Mouse (Mus musculus) liver, embryonic 14.5 days (tissue): Measurements from ENCODE around the gene Eefsec.

Source experiments
- CTCF ChIP-seq: IDR thresholded peaks from 2 replicates; pipeline ENCODE4 v1.5.1; 2016; ENCODE audit warnings: antibody characterized with exemption, low read depth, control low read depth
- EP300 ChIP-seq: IDR thresholded peaks from 2 replicates; pipeline ENCODE4 v1.6.1; 2016; ENCODE audit warnings: antibody characterized with exemption, low read depth

DNA sequence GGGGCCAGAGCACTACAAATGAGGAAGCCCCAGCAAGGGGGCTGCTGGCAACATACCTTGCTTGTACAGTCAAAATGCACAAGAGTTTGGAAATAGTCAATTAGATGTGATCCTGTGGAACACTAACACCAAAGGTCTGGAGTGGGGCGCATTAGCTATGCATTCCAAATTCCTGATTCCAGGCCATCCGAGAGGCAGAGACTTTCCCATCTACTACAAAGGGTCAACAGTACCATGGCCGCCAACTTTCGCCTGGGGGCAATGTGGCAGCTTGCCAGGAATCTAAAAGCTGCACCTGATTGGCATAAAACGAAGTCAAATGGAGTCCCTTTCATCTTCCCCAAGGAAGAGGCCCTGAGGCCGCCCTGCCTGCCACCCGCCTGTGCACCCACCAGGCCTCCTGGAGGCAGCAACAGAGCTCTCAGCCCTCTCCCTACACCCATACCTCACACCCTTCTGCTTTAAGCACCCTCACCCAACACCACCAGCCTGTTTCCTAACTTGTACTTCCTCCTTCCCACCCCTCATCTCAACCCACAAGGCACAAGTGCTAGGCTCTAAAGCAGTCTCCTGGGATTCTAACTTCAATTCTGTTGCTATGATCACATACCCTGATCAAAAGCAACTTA is 30.1 kb downstream of the Eefsec start:
- TF ChIP-seq EP300 (no peak), CTCF (no peak)
